Mouse (Mus musculus) right cerebral cortex, postnatal 14 days (tissue): Measurements from ENCODE around the gene Erg.

Experiments used
- DNase-seq: peaks from one replicate; pipeline ENCODE4 v3.0.0; 2022

Erg gene

DNA sequence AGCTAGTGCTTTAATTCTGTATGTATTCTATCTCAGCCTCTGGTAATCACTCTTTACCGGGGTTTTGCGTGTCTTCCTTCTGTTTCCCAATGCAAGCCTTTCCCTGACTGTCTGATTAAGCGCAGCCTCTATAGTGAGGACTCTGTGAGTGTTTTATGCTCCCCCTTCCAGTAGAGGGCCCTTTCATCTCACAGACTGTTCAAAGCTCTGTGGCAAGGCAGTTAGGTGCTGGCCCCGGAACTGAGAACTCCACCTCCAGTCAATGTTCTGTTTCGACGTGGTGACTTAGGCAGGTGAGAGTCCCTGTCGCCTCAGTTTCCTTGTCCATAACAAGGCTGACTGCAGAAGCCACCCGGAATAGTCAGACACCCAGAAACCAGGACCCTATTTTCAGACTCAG, 244.4 kb downstream of the Erg start:
- DNase-seq: no peak

DNA sequence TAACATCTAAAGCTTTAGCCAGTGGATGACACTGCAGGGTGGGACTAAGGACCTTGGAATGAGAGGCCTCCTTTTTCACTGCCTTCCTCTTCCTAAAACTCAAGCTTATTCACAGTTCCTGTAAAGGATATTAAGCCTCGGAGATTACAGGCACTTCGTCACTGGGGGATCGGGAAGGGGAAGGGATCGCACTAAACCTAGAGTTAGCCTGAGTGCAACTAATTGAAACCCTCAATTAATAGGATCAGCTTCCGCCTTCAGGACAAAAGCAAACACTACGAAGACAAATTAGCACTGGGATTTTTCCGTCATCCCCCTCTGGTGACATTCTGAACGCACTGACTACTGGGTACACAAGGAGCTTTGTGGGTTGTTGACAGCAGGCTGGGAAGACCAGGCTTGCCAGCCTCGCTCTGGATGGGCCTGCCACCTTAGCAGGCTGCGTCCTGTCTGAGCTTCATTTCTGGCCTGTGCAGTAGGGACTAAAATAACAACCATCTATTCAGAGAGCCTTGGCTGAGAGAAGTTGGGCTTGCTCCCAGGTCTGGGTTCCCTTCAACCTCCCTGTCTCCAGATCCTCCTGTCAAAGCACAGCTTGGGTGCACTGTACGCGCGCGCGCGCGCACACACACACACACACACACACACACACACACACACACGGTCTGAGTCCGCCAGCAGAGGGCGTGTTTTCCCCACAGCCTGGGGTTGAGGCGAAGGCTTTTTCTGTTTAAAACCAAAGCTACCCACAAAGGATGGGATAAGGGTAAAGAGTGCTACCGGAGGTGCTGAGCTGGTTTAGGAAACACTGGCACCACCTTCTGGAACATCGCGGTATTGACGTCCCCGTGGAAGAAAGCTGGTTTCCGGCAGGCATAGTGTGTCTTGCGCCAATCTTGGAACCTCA, 245.3 kb downstream of the Erg start:
- peak; percentile 85 for DNase-seq

DNA sequence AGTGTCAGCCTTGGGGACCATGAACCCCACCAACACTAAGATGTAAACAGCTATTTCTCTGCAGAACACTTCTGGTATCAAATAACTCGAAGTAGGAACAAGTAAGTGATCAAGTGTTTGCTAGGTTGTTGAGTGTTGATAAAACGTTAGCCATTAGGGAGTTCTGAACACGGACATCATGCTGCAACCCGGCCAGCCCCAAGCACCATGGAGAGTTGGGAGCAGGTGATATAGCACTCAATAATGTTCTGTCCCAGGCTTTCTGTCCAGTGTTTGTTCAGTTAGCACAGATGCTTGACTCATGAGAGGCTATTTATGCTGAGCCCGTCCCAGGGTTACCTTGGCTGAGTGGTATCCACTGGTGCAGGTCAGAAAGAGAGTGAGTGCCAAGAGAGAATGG, 254.2 kb downstream of the Erg start:
- DNase-seq: no peak

DNA sequence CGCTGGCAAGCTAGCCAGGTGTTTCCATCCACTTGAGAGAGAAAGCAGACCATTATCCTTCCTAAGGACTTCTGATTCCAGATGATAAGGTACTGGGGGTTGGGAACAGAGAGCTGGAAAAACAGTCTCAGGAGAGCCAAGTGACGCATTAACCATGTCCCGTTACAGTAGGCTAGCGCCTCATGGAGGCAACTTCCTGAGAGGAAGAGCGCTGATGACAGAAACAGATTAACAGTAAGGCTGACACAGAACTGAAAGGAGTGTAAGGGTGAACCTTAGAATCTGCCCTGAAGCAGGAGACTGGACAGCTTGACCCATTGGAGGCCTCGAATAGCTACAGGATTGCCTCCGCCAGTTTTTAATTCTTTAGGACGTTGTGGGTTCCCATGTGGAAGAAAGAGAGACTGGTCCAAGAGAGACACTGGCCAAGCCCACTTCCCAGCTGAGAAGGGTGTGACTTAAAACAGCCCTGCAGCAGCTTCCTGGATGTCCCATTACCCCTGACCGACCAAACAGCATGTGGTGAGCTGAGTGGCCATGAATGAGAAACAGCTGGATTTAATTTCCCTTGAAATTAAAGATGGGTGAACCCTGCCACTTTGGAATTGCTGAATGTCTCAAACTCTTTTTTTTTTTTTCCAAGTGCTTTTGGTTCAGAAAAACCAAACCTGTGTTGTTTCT, 264.3 kb downstream of the Erg start:
- DNase-seq: no peak
